Comparison of ENCODE assay signal across 1 mouse cellular context in the genomic region with DNA sequence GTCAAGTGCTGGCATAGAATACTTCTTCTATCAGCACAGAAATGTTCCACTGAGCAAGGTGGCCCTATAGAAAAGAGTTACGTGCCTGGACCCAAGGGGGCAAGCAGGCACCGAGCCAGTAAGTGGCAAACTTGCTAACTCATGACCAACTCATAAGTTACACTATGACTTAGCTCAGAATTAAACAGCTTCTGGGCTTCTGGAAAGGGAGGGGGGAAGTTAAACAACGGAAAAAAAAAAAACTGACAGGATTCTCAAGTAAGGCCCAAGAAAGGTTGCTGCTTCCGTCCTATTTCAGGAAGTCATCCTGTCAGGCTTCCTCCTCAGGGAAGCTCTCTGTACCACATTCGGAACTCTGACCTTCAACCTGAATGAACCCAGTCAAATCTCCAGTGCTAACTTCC.
TF ChIP-seq lines count a peak whose summit lies in the region.

No protein-coding gene starts in this region.

TF ChIP-seq in CH12.LX, 34 proteins besides CTCF, POLR2A, EP300 and RAD21 (continued from another document):
- TF ChIP-seq SMC3 (IDR thresholded peaks at IDR 0.05; ENCODE audit: low read depth, low read length) (0 out of 2 replicates have a peak, but pooled peaks have one; percentile 13), USF1 (IDR thresholded peaks at IDR 0.05; ENCODE audit: low read depth, low read length) (no peak), NELFE (IDR thresholded peaks at IDR 0.05; ENCODE audit: low read depth, low read length) (no peak), PAX5 (IDR thresholded peaks at IDR 0.05; ENCODE audit: low read length) (no peak), TCF12 (IDR thresholded peaks at IDR 0.05; ENCODE audit: low read depth, low read length) (0 out of 2 replicates have a peak, but pooled peaks have one; percentile 30), MAFK (IDR thresholded peaks at IDR 0.05; ENCODE audit: insufficient replicate concordance, low read length) (peak; percentile 83), MAX (IDR thresholded peaks at IDR 0.05; ENCODE audit: low read length) (peak; percentile 57; the same call in 1 of the 2 replicates), HCFC1 (IDR thresholded peaks at IDR 0.05; ENCODE audit: low read depth, low read length) (peak; percentile 53; the same call in 1 of the 2 replicates), ZC3H11A (IDR thresholded peaks at IDR 0.05; ENCODE audit: low read depth, low read length) (no peak), ELF1 (IDR thresholded peaks at IDR 0.05; ENCODE audit: low read depth, low read length) (peak; percentile 80), USF2 (conservative IDR thresholded peaks at IDR 0.05; ENCODE audit: low read depth, low read length) (no peak), MAZ (IDR thresholded peaks at IDR 0.05; ENCODE audit: low read depth, low read length) (peak; percentile 89), ETS1 (conservative IDR thresholded peaks at IDR 0.05; ENCODE audit: low read depth, low read length) (peak; percentile 79), POLR2AphosphoS2 (IDR thresholded peaks at IDR 0.05; ENCODE audit: low read depth, low read length) (no peak; the same call in 1 of the 2 replicates), JUND (conservative IDR thresholded peaks at IDR 0.05; ENCODE audit: low read depth, low read length) (peak; percentile 78; the same call in 1 of the 2 replicates)
TF ChIP-seq in CH12.LX: peak in this region for 17.
